Mouse (Mus musculus): ENCODE measurements at regions not wholly inside any gene's neighbourhood (a gene's known extent, or its start where the extent isn't known, plus 50 kb on each side); places are given as distances from the start of the nearest gene placed in this dataset.

GRCm38 (mm10) chr4:9065981-9066815 lies 827.4 kb upstream of the Car8 start:
- no peaks in the 10 kb centered on the region for H3K36me3 ChIP-seq (ENCODE audit: control insufficient read depth, insufficient read depth, low read length)
- DNase-seq, result no peak
- 61% methylated on average over 10 of the region's 10 CpGs for WGBS

DNA sequence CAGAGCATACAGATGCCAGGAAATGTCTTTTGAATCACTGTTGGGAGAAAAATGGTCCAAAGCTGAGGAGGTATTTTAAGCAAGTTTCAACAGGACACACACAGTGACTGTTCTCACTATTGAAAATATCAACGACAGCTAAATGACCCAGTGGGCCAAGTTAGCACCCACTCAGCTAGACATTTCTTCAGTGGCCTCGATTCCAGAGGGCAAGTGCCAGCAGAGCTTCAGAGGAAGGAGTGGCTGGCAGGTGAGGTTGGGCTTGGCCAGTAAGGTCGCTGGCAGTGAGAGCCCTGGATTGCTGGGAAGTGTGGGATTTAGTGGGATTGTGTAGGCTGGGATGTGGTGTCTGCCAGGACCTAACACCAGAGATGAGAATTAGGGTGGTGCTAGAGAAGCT lies 823.1 kb upstream of the Car8 start:
- H3K36me3 ChIP-seq (ENCODE audit: control insufficient read depth, insufficient read depth, low read length), result no peaks in the 10 kb centered on the region
- no peak overlapping the region for H3K4me3 ChIP-seq (ENCODE audit: insufficient read depth, low read depth, low read length)
- 67% methylated on average over 3 of the region's 3 CpGs for WGBS
- no peaks in the 10 kb centered on the region for H3K4me1 ChIP-seq (ENCODE audit: control insufficient read depth, insufficient read depth, low read length)
- H3K27me3 ChIP-seq (replicated peaks; ENCODE audit: control insufficient read depth, insufficient read depth, low read length), result no peaks in the 10 kb centered on the region
- TF ChIP-seq CTCF (conservative IDR thresholded peaks at IDR 0.05; ENCODE audit: insufficient read depth, insufficient read length, low read depth, low read length) (no peak), POLR2A (IDR thresholded peaks at IDR 0.05; ENCODE audit: low read depth, low read length) (no peak)
- DNase-seq, result no peak
- H3K27ac ChIP-seq (ENCODE audit: insufficient read depth, low read depth, low read length), result no peak overlapping the region

More at GRCm38 (mm10) chr4:9065981-9066815, 827.4 kb upstream of the Car8 start:
- H3K27ac ChIP-seq (ENCODE audit: insufficient read depth, low read depth, low read length), result no peak overlapping the region
- H3K27me3 ChIP-seq (replicated peaks; ENCODE audit: control insufficient read depth, insufficient read depth, low read length), result no peaks in the 10 kb centered on the region
- no peak overlapping the region for H3K4me3 ChIP-seq (ENCODE audit: insufficient read depth, low read depth, low read length)
- no peaks in the 10 kb centered on the region for H3K4me1 ChIP-seq (ENCODE audit: control insufficient read depth, insufficient read depth, low read length)
- no peak for TF ChIP-seq CTCF (conservative IDR thresholded peaks at IDR 0.05; ENCODE audit: insufficient read depth, insufficient read length, low read depth, low read length)
- TF ChIP-seq POLR2A (IDR thresholded peaks at IDR 0.05; ENCODE audit: low read depth, low read length), result no peak

DNA sequence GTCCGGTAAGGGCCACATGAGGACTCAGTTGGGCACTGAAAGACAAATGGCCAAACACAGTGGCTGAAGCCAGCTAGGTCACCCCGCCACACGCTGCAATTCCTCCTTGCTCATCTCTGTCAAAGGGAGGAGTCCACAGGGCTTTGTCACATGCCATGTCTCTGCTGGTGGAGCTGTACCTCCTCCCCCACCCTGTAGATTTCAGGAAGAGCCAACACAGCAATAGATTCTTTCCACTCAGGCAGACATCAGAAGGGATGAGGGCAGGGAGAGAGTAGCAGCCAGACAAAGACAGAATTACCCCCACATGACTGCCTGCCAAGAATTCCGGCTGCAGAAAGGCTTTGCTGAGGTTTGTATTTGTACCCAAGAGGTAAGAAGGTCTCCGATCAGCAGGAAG lies 821.4 kb upstream of the Car8 start:
- H3K4me1 ChIP-seq (ENCODE audit: control insufficient read depth, insufficient read depth, low read length), result no peaks in the 10 kb centered on the region
- no peaks in the 10 kb centered on the region for H3K36me3 ChIP-seq (ENCODE audit: control insufficient read depth, insufficient read depth, low read length)
- H3K4me3 ChIP-seq (ENCODE audit: insufficient read depth, low read depth, low read length), result no peak overlapping the region
- 64% methylated on average over 5 of the region's 5 CpGs for WGBS
- no peaks in the 10 kb centered on the region for H3K27me3 ChIP-seq (replicated peaks; ENCODE audit: control insufficient read depth, insufficient read depth, low read length)
- no peak for TF ChIP-seq CTCF (conservative IDR thresholded peaks at IDR 0.05; ENCODE audit: insufficient read depth, insufficient read length, low read depth, low read length)
- TF ChIP-seq POLR2A (IDR thresholded peaks at IDR 0.05; ENCODE audit: low read depth, low read length), result no peak
- DNase-seq, result no peak
- no peak overlapping the region for H3K27ac ChIP-seq (ENCODE audit: insufficient read depth, low read depth, low read length)

- Histone ChIP-seq H3K4me3 (ENCODE audit: insufficient read depth, low read depth, low read length) (no peak overlapping the region), H3K27me3 (replicated peaks; ENCODE audit: control insufficient read depth, insufficient read depth, low read length) (no peaks in the 10 kb centered on the region), H3K36me3 (ENCODE audit: control insufficient read depth, insufficient read depth, low read length) (no peaks in the 10 kb centered on the region), H3K27ac (ENCODE audit: insufficient read depth, low read depth, low read length) (no peak overlapping the region), H3K4me1 (ENCODE audit: control insufficient read depth, insufficient read depth, low read length) (no peaks in the 10 kb centered on the region)
- 29% methylated on average over 4 of the region's 4 CpGs for WGBS
- DNase-seq, result no peak
- TF ChIP-seq CTCF (conservative IDR thresholded peaks at IDR 0.05; ENCODE audit: insufficient read depth, insufficient read length, low read depth, low read length) (no peak), POLR2A (IDR thresholded peaks at IDR 0.05; ENCODE audit: low read depth, low read length) (no peak)
Observed at GRCm38 (mm10) chr4:9057676-9058075, 818.8 kb upstream of the Car8 start.

DNA sequence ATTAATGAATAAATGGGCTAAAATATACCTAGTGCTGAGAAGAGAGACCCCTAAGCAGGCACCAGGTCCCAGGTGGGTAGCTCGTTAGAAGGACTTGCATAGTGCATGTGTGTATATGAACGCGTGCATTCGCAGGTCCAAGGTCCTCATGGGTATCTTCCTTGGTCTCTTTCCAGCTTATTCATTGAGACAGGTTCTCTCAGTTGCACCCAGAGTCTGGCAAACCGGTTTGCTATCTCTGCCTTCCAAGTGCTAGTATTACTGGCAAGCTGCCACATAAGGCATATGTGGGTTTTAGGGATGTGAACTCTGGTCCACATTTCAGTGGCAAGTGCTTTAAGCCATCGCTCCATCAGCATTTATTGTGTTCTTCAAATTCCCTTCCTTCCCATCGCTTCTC lies 818.3 kb upstream of the Car8 start:
- Histone ChIP-seq H3K36me3 (ENCODE audit: control insufficient read depth, insufficient read depth, low read length) (no peaks in the 10 kb centered on the region), H3K4me1 (ENCODE audit: control insufficient read depth, insufficient read depth, low read length) (no peaks in the 10 kb centered on the region), H3K27me3 (replicated peaks; ENCODE audit: control insufficient read depth, insufficient read depth, low read length) (no peaks in the 10 kb centered on the region), H3K27ac (ENCODE audit: insufficient read depth, low read depth, low read length) (no peak overlapping the region), H3K4me3 (ENCODE audit: insufficient read depth, low read depth, low read length) (no peak overlapping the region)
- TF ChIP-seq POLR2A (IDR thresholded peaks at IDR 0.05; ENCODE audit: low read depth, low read length) (no peak), CTCF (conservative IDR thresholded peaks at IDR 0.05; ENCODE audit: insufficient read depth, insufficient read length, low read depth, low read length) (no peak)
- WGBS, result 85% methylated on average over 7 of the region's 7 CpGs
- no peak for DNase-seq

GRCm38 (mm10) chr4:9055876-9056275 lies 817.0 kb upstream of the Car8 start:
- H3K4me3 ChIP-seq (ENCODE audit: insufficient read depth, low read depth, low read length), result no peak overlapping the region
- H3K27me3 ChIP-seq (replicated peaks; ENCODE audit: control insufficient read depth, insufficient read depth, low read length), result no peaks in the 10 kb centered on the region
- TF ChIP-seq POLR2A (IDR thresholded peaks at IDR 0.05; ENCODE audit: low read depth, low read length) (no peak), CTCF (conservative IDR thresholded peaks at IDR 0.05; ENCODE audit: insufficient read depth, insufficient read length, low read depth, low read length) (no peak)
- no peaks in the 10 kb centered on the region for H3K36me3 ChIP-seq (ENCODE audit: control insufficient read depth, insufficient read depth, low read length)
- no peak for DNase-seq
- H3K27ac ChIP-seq (ENCODE audit: insufficient read depth, low read depth, low read length), result no peak overlapping the region
- 72% methylated on average over 4 of the region's 4 CpGs for WGBS
- H3K4me1 ChIP-seq (ENCODE audit: control insufficient read depth, insufficient read depth, low read length), result no peaks in the 10 kb centered on the region

DNA sequence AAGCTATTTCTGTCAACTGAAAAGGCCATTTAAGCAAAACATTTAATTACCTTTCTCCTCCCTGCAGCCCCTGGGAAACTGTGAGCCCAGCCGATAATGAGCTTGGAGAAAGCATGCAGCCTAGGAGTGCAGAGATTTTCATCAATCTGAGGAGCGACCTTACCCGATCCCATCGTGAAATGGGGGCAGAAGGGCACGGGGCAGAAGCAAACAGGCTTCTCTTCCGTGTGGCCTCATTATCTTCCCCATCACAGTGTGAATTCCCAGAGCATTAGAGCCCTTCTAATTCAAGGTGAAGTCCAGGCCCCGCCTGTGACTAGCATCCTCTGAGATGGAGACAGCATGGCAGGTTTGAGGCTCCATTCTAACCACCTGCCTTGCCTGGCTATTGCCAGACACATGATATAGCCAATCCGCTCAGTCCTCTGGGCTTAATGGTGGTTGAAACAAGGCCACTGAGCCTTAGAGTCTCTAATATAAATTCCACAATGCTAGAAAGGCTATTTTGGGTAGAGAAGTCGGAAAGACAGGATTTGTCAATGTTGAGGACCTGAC lies 816.5 kb upstream of the Car8 start:
- Histone ChIP-seq H3K27me3 (replicated peaks; ENCODE audit: control insufficient read depth, insufficient read depth, low read length) (no peaks in the 10 kb centered on the region), H3K27ac (ENCODE audit: insufficient read depth, low read depth, low read length) (no peak overlapping the region), H3K4me1 (ENCODE audit: control insufficient read depth, insufficient read depth, low read length) (no peaks in the 10 kb centered on the region), H3K36me3 (ENCODE audit: control insufficient read depth, insufficient read depth, low read length) (no peaks in the 10 kb centered on the region), H3K4me3 (ENCODE audit: insufficient read depth, low read depth, low read length) (no peak overlapping the region)
- WGBS, result 49% methylated on average over 9 of the region's 9 CpGs
- TF ChIP-seq POLR2A (IDR thresholded peaks at IDR 0.05; ENCODE audit: low read depth, low read length) (no peak), CTCF (conservative IDR thresholded peaks at IDR 0.05; ENCODE audit: insufficient read depth, insufficient read length, low read depth, low read length) (no peak)
- no peak for DNase-seq

Data from kidney, adult 2 months (tissue).